Mouse (Mus musculus) heart, postnatal 25 days (tissue): ENCODE data around the gene Ifna16. TPM values are rescaled to one million over a fixed set of nuclear protein-coding genes. Genes with fewer than 3 reads are reported as not detected.

Experiments
- DNase-seq: peaks from one replicate; pipeline ENCODE4 v3.0.0; 2022; ENCODE audit warnings: low spot score
- intact Hi-C: fragments of 180-260 bp; cut with DNase I; formaldehyde crosslinking; loops from one replicate; pipeline ENCODE4 v1.15.1; 2025
- total RNA-seq, 2 experiments: library from RNA; stranded (reverse); gene quantifications; 2 replicates each; pipeline ENCODE4 v1.2.3; 2021

Gene Ifna16
- total RNA-seq, 2 experiments from 2014 or later, result not detected

DNA sequence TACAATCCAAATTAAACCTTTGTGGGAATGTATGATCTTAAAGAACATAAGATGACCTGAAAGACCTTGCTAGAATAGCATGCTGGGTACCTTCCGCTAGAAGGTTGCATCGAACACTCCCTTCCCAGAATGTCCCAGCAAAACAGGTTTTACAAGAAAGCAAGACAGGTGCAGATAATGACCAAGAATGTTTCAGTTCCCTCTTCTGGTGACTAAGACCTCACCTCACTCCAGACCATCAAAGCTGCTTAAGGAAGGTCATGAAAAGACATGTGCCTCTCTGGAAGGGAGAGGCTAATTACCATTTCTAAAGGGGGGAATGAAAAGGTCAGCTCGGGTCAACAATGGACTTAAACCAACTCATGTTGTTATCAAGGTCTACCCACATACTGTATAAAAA is 23.1 kb downstream of the Ifna16 start:
- intact Hi-C loops, result no loop called here
- DNase-seq, result no peak

GRCm38 (mm10) chr4:88644359-88644758 is 32.4 kb downstream of the Ifna16 start, which contains the start of gene Ifna13:
Gene Ifna13, minus strand, starts transcription at chr4:88644459.
- no peak for DNase-seq

GRCm38 (mm10) chr4:88642526-88642925 is 34.2 kb downstream of the Ifna16 start:
- DNase-seq, result no peak
- intact Hi-C loops, result no loop called here

More at GRCm38 (mm10) chr4:88644359-88644758, 32.4 kb downstream of the Ifna16 start, which contains the start of gene Ifna13:
- intact Hi-C loops, result no loop called here

GRCm38 (mm10) chr4:88641077-88641831 is 35.5 kb downstream of the Ifna16 start:
- intact Hi-C loops, result loop anchor here (2.0 kb wide), 1 partner anchor 88 kb away; no protein-coding TSS in a partner anchor

DNA sequence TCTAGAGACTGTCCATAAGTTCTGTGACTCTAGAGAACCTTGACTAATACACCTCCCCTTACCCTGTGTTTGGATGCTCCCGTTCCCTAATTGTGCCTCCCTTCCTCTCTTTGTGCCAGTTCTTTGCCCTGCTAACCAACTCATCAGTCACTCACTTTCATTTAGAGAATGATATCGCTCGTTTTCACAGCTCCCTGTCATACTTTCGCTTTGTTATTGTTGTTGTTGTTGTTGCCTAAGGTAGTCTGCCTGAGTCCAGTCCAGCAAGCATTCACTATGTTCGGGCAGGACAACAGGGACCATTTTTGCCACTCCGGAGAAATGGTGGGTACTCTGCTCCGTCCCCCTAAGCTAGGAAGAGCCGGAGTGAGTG is 36.0 kb downstream of the Ifna16 start:
- DNase-seq, result no peak
- intact Hi-C loops, result loop anchor here (2.0 kb wide), 1 partner anchor 88 kb away; no protein-coding TSS in a partner anchor

More at GRCm38 (mm10) chr4:88641077-88641831, 35.5 kb downstream of the Ifna16 start:
- peak; percentile 69 for DNase-seq

- intact Hi-C loops, result no loop called here
- no peak for DNase-seq
Observed at GRCm38 (mm10) chr4:88634311-88634710, 42.4 kb downstream of the Ifna16 start, which contains the start of gene C87499. Gene C87499, minus strand, starts transcription at chr4:88634411.

Other genes with a start within 250 kb of the Ifna16 start
- 1 to 10 TPM; 5.3 to 5.9 TPM for gene Hacd4, start 238.0 kb downstream of the Ifna16 start, total RNA-seq
- gene Ifnb1, start 154.2 kb downstream of the Ifna16 start, total RNA-seq, result not detected
- not detected for gene Ifna15, start 118.7 kb downstream of the Ifna16 start, total RNA-seq
- not detected for gene Ifna14, start 105.1 kb downstream of the Ifna16 start, total RNA-seq
- gene Ifna9, start 84.5 kb downstream of the Ifna16 start, total RNA-seq, result not detected
- gene Ifna12, start 73.5 kb downstream of the Ifna16 start, total RNA-seq, result not detected
- gene C87499, start 42.5 kb downstream of the Ifna16 start, total RNA-seq, result not detected
- gene Ifna13, start 32.5 kb downstream of the Ifna16 start, total RNA-seq, result not detected
- gene Ifna2, start 7.0 kb upstream of the Ifna16 start, total RNA-seq, result not detected
- not detected for gene Ifnab, start 14.4 kb upstream of the Ifna16 start, total RNA-seq
- under 1 TPM; 0.50 to 0.57 TPM for gene Gm26566, start 44.9 kb upstream of the Ifna16 start, total RNA-seq
- gene Klhl9, start 45.5 kb upstream of the Ifna16 start, total RNA-seq, result 10 to 100 TPM; 67.0 to 74.9 TPM
- not detected for gene Gm13271, start 77.9 kb upstream of the Ifna16 start, total RNA-seq
- not detected for gene Gm13283, start 83.2 kb upstream of the Ifna16 start, total RNA-seq
- not detected for gene Gm13290, start 96.9 kb upstream of the Ifna16 start, total RNA-seq
- not detected for gene Gm13289, start 100.0 kb upstream of the Ifna16 start, total RNA-seq
- not detected for gene Gm13272, start 102.9 kb upstream of the Ifna16 start, total RNA-seq
- gene Ifnz, start 105.2 kb upstream of the Ifna16 start, total RNA-seq, result under 1 TPM in 1 of 2 experiments, not detected in 1; 0.18 TPM
- not detected for gene Gm13276, start 108.8 kb upstream of the Ifna16 start, total RNA-seq
- not detected for gene Gm13277, start 111.7 kb upstream of the Ifna16 start, total RNA-seq
- not detected for gene Gm13278, start 114.6 kb upstream of the Ifna16 start, total RNA-seq
- not detected for gene Gm13275, start 117.6 kb upstream of the Ifna16 start, total RNA-seq
- not detected for gene Gm13279, start 120.5 kb upstream of the Ifna16 start, total RNA-seq
- gene Gm13285, start 122.7 kb upstream of the Ifna16 start, total RNA-seq, result under 1 TPM in 1 of 2 experiments, not detected in 1; 0.22 TPM
- not detected for gene Gm13287, start 126.3 kb upstream of the Ifna16 start, total RNA-seq
- not detected for gene Gm13288, start 128.6 kb upstream of the Ifna16 start, total RNA-seq
- gene Ifna7, start 139.3 kb upstream of the Ifna16 start, total RNA-seq, result not detected
- gene Ifna11, start 143.0 kb upstream of the Ifna16 start, total RNA-seq, result not detected
- gene Ifna6, start 150.5 kb upstream of the Ifna16 start, total RNA-seq, result not detected
- gene Ifna5, start 158.6 kb upstream of the Ifna16 start, total RNA-seq, result not detected
- not detected for gene Ifna4, start 164.9 kb upstream of the Ifna16 start, total RNA-seq
- not detected for gene Ifna1, start 173.2 kb upstream of the Ifna16 start, total RNA-seq
- gene Ifne, start 203.3 kb upstream of the Ifna16 start, total RNA-seq, result not detected